ENCODE assay signal across 8 mouse cellular contexts in the genomic region with DNA sequence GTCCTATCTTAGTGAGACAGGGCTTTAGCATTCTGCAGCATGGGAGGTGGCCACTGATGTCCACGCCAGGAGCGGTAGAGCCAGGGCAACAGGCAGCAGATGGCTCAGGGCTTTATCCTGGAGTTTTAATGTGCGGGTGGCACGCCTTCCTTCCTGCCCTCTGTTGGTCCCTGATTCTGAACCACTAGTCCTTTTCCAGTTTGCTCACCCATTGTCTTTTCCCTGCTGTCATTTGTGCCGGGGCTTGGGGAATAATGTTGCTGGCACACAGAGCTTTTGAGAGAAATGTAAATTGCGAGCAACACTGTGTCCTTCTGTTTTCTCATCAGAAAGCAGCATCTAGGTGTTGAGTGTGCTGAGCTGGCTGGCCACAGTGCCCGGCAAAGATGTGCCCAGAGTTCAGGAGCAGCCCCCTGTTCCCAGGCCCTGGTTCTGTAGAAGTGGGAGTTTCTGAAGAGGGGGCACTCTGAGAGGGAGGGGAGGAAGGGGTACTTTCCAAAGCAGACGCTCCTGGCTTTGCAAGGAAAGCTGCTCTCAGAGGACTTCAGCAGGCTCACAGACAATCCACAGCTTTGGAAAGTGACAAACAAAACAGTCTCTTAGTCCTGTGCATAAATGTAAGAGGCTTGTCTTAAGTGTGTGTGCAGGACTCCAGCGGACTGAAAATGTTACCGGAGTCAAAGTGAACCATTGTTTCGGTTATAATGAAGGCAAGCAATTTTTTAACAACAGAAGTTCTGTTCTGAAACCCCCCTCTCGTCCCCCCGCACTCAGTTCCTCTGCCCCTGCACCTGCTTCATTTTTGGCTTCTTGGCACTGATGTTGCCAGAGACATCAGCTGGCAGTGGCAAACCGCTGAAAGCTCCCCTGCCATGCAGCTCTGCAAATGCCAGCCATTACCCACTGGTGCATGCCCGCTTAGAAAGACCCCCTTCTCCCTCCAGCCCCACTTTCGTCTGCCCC.
DNase-seq lines count a peak whose midpoint lies in the region; ATAC-seq lines count a peak whose summit lies in the region.

No protein-coding gene starts in this region.

- H3K27ac ChIP-seq in forebrain, embryonic 12.5 days: peak overlapping the region; percentile 89

- H3K27me3 ChIP-seq in forebrain, embryonic 12.5 days: no peaks in the 10 kb centered on the region

- no peak overlapping the region for H3K4me3 ChIP-seq in forebrain, embryonic 12.5 days (replicated peaks)

- 0 out of 2 replicates have a peak overlapping the region, but pooled peaks have one; percentile 14 for H3K9ac ChIP-seq in forebrain, embryonic 12.5 days

- H3K4me2 ChIP-seq in forebrain, embryonic 12.5 days: peak overlapping the region; percentile 24

- 27% methylated on average over 16 of the region's 16 CpGs for WGBS in forebrain, embryonic 12.5 days

- peak; percentile 82 for ATAC-seq in forebrain, embryonic 12.5 days (ENCODE audit: low FRiP score)

- DNase-seq in right cerebral cortex, adult 18-20 months: peak; percentile 4
- DNase-seq in right cerebral cortex, postnatal 36 days (ENCODE audit: low spot score in 2 of 2): no peak
- peak; percentile 50 to 54 for DNase-seq in layer of hippocampus, postnatal 14 days (ENCODE audit: low spot score in 2 of 2)
- DNase-seq in right cerebral cortex, postnatal 14 days: peak; percentile 11
- DNase-seq in T-cell, adult 2 months (ENCODE audit: low spot score): no peak
- no peak for DNase-seq in kidney, postnatal 14 days
- DNase-seq in kidney, postnatal 25 days: no peak

- no peaks in the 10 kb centered on the region for H3K9me3 ChIP-seq in forebrain, embryonic 12.5 days

- H3K4me1 ChIP-seq in forebrain, embryonic 12.5 days: peaks cover 20% of the 10 kb centered on the region

- no peaks in the 10 kb centered on the region for H3K36me3 ChIP-seq in forebrain, embryonic 12.5 days (replicated peaks)

Comparison
In these comparisons a context has a peak if more than half of its experiments do, and no peak if none do; other contexts are left out.
1. DNase-seq: peak in right cerebral cortex, adult 18-20 months (single experiment), layer of hippocampus, postnatal 14 days (2 of 2) and right cerebral cortex, postnatal 14 days (single experiment); none in right cerebral cortex, postnatal 36 days (0 of 2), T-cell, adult 2 months (single experiment), kidney, postnatal 14 days (single experiment) and kidney, postnatal 25 days (0 of 2).